Mouse (Mus musculus): ENCODE measurements around the gene Tmem213. TPM values are rescaled to one million over a fixed set of nuclear protein-coding genes. Genes with fewer than 3 reads are reported as not detected.

Tmem213 gene
- polyA plus RNA-seq (2017; shearing (Covaris generic)) = not detected

DNA sequence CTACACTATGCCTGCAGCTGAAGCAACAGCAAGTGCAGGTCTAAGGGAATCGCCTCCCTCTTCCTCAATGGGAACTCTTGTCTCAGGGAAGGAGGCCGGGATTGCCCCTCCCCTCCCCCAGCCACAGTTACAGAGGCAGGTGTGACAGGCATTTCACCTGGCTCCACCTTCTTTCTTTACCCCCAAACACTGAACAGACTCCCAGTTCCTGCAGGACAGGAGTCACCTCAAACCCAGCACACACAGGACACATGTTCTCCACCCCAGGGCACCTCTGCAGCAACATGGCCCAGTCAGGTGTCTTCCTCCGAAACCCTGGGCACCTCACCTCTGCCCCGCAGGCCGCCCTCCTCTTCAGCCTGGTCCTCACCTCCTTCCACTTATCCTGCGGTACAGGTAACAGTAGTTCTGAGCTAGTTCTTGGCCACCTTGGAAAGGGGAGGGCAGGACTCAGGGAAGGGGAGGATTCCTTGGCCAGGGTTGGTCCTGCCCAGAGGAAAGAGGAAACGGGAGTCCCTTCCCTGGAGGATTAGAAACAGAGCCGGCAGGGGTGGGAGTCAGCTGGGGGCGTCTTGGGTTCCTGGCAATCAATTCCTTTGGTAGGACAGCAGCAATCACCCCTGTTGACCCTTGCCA, at the start of gene Tmem213:
Gene Tmem213 (plus strand): TSS at position 96 of the 636 bp plus-strand sequence.

GRCm38 (mm10) chr6:38124207-38124835, 15.3 kb downstream of the Tmem213 start, which contains the start of gene Atp6v0a4:
Gene Atp6v0a4, minus strand, starts transcription at chr6:38124586.

Other genes with a start within 250 kb of the Tmem213 start
- 6.0 TPM for gene Trim24, start 238.4 kb upstream of the Tmem213 start, polyA plus RNA-seq (2017; shearing (Covaris generic))
- gene Svopl, start 62.3 kb upstream of the Tmem213 start, polyA plus RNA-seq (2017; shearing (Covaris generic)) = 0.11 TPM
- gene Atp6v0a4, start 15.3 kb downstream of the Tmem213 start, polyA plus RNA-seq (2017; shearing (Covaris generic)) = not detected
- gene D630045J12Rik, start 144.8 kb downstream of the Tmem213 start, polyA plus RNA-seq (2017; shearing (Covaris generic)) = 0.20 TPM
- gene Zc3hav1l, start 190.0 kb downstream of the Tmem213 start, polyA plus RNA-seq (2017; shearing (Covaris generic)) = 0.48 TPM
- 121 TPM for gene Zc3hav1, start 245.3 kb downstream of the Tmem213 start, polyA plus RNA-seq (2017; shearing (Covaris generic))